Mouse (Mus musculus): ENCODE measurements around the gene Nckap5. TPM values are rescaled to one million over a fixed set of nuclear protein-coding genes. Genes with fewer than 3 reads are reported as not detected.

Nckap5 gene
- polyA plus RNA-seq, 1 experiment from 2014 or later = 16.6 TPM

DNA sequence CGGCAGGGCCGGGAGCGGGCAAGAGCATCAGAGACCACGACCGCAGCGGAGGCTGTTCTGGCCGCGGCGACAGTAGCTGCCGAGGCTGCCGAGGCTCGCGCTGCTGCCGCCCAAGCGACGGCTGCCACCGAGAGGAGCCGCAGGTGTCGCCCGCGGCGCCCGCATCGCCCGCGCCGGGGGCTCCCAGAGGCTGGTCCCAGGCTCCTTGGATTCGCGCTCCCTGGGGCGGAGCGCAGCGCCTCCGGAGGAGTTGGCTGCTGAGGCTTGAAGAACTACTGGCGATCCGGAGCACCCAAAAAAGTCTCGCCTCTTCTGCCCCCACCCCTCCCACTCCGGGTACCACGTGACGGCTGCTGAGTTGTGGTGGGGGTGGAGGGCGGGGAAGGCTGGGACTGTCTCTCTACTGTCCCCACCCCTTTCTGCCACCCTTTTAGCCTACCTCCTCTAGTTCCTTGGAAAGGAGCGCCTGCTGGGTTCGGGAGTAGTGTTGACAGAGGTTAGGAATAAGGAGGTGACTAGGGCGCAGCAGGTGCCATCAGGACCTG is 918.6 kb downstream of the Nckap5 start:
- Histone ChIP-seq H3K4me3 (ENCODE audit: low read depth, low read length) (peak overlapping the region; percentile 52), H3K4me1 (ENCODE audit: control insufficient read depth, insufficient read depth, low read length) (peaks cover 21% of the 10 kb centered on the region), H3K4me2 (ENCODE audit: low read length) (peak overlapping the region; percentile 99), H3K27ac (ENCODE audit: low read depth, low read length) (peak overlapping the region; percentile 33; the same call in 1 of the 2 replicates), H3K9ac (ENCODE audit: low read length) (peak overlapping the region; percentile 65), H3K36me3 (ENCODE audit: control insufficient read depth, insufficient read depth, low read length) (no peaks in the 10 kb centered on the region), H3K27me3 (replicated peaks; ENCODE audit: control insufficient read depth, insufficient read depth, low read length) (peaks cover 10% of the 10 kb centered on the region; the same call in 1 of the 2 replicates), H3K9me3 (replicated peaks; ENCODE audit: control insufficient read depth, low read length) (no peaks in the 10 kb centered on the region)
- under 1% methylated on average over 42 of the region's 43 CpGs for WGBS
- peak; percentile 61 for ATAC-seq
- peak; percentile 66 for DNase-seq (ENCODE audit: low spot score)

DNA sequence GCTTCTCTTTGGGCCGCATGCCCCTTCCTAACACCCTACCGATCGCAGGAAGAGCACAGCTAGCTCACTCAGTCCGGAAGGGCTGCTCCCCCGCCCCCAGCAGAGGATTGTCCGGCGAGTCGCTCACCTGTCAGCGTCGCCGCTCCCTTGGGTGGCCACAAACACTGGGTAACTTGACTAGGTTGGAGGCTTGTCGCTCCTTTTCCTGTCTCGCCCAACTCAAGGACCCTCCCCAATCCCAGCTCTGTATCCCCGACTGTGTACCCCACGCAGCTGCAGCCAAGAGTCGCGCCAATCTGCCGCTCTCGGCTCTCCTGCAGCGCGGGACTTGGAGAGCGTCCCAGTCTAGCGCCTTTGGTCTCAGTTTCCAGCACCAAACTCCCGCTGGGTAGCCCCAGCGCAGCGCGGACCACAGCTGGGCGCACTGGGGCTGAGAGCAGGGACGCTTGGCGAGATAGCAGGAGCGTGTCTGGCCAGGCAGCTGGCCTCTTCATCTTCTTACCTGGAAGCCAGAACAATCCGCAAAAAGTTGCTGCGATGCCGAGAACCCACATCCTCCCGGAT is 919.2 kb downstream of the Nckap5 start:
- H3K9ac ChIP-seq (ENCODE audit: low read length) = peak overlapping the region; percentile 65
- H3K27ac ChIP-seq (ENCODE audit: low read depth, low read length) = peak overlapping the region; percentile 33; the same call in 1 of the 2 replicates
- peaks cover 10% of the 10 kb centered on the region; the same call in 1 of the 2 replicates for H3K27me3 ChIP-seq (replicated peaks; ENCODE audit: control insufficient read depth, insufficient read depth, low read length)
- H3K4me1 ChIP-seq (ENCODE audit: control insufficient read depth, insufficient read depth, low read length) = peaks cover 21% of the 10 kb centered on the region
- peak; percentile 83 for ATAC-seq
- WGBS = under 1% methylated on average over 35 of the region's 35 CpGs
- peak; percentile 82 for DNase-seq (ENCODE audit: low spot score)
- no peaks in the 10 kb centered on the region for H3K9me3 ChIP-seq (replicated peaks; ENCODE audit: control insufficient read depth, low read length)
- peak overlapping the region; percentile 52 for H3K4me3 ChIP-seq (ENCODE audit: low read depth, low read length)
- peak overlapping the region; percentile 99 for H3K4me2 ChIP-seq (ENCODE audit: low read length)
- no peaks in the 10 kb centered on the region for H3K36me3 ChIP-seq (ENCODE audit: control insufficient read depth, insufficient read depth, low read length)

DNA sequence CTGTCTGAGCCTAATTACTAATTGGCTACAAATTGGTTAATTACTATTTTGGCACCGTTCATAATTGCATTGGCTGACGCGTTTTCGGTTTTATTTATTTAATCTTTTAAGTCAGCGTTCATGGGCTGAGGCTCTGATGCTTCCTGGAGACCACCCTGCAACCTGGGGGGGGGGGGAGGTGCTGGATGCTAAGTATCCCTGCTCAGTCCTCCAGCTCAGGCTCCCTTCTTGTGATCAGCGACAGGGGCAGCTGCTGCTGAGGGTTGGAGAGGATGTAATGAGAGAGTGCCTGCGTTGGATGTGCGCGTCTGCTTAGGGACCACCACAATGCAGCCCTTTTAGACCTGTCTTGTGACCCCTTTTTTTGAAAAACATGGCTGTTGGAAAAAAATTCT is 919.7 kb downstream of the Nckap5 start:
- H3K27ac ChIP-seq (ENCODE audit: low read depth, low read length) = no peak overlapping the region
- ATAC-seq = peak; percentile 48
- H3K9ac ChIP-seq (ENCODE audit: low read length) = peak overlapping the region; percentile 65
- peaks cover 21% of the 10 kb centered on the region for H3K4me1 ChIP-seq (ENCODE audit: control insufficient read depth, insufficient read depth, low read length)
- no peaks in the 10 kb centered on the region for H3K9me3 ChIP-seq (replicated peaks; ENCODE audit: control insufficient read depth, low read length)
- WGBS = under 1% methylated on average over 9 of the region's 9 CpGs
- H3K4me3 ChIP-seq (ENCODE audit: low read depth, low read length) = peak overlapping the region; percentile 52
- peaks cover 10% of the 10 kb centered on the region; the same call in 1 of the 2 replicates for H3K27me3 ChIP-seq (replicated peaks; ENCODE audit: control insufficient read depth, insufficient read depth, low read length)
- peak overlapping the region; percentile 99 for H3K4me2 ChIP-seq (ENCODE audit: low read length)
- no peaks in the 10 kb centered on the region for H3K36me3 ChIP-seq (ENCODE audit: control insufficient read depth, insufficient read depth, low read length)
- no peak for DNase-seq (ENCODE audit: low spot score)

DNA sequence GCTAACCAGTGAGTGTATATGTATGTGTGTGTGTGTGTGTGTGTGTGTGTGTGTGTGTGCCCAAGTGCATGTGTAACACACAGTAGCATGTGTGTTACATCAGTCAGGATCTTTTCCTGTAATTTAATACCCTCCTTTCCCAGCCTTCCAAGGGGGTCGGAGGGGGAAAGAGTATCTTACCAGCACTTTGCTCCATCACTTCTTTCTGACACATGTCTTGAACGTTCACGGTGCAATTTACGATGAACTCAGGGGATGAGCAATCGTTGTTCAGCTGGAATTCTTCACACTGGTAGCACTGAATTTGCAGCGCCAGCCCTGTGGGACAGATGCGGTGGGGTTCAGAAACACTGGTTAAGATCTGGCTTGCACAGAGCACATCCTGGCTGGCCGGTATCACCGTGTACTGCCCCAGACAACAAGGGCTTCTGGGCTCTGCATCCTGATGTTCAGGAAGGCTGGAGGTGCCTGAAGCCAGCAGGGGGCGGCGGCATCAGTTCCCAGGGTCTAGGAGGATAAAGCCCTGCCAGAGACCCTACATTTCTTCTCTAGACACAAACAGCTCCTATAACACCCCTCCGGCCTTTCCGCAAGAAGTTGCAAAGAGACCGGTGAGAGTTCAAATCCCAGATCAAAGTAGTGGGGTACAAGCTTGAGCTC is 920.3 kb downstream of the Nckap5 start:
- 9% methylated on average over 14 of the region's 14 CpGs for WGBS
- peak; percentile 60 for DNase-seq (ENCODE audit: low spot score)
- Histone ChIP-seq H3K36me3 (ENCODE audit: control insufficient read depth, insufficient read depth, low read length) (no peaks in the 10 kb centered on the region), H3K27ac (ENCODE audit: low read depth, low read length) (no peak overlapping the region), H3K9me3 (replicated peaks; ENCODE audit: control insufficient read depth, low read length) (no peaks in the 10 kb centered on the region), H3K27me3 (replicated peaks; ENCODE audit: control insufficient read depth, insufficient read depth, low read length) (peaks cover 10% of the 10 kb centered on the region; the same call in 1 of the 2 replicates), H3K9ac (ENCODE audit: low read length) (peak overlapping the region; percentile 65; the same call in 1 of the 2 replicates), H3K4me1 (ENCODE audit: control insufficient read depth, insufficient read depth, low read length) (peaks cover 21% of the 10 kb centered on the region), H3K4me2 (ENCODE audit: low read length) (peak overlapping the region; percentile 99), H3K4me3 (ENCODE audit: low read depth, low read length) (peak overlapping the region; percentile 52)
- peak; percentile 45 for ATAC-seq

DNA sequence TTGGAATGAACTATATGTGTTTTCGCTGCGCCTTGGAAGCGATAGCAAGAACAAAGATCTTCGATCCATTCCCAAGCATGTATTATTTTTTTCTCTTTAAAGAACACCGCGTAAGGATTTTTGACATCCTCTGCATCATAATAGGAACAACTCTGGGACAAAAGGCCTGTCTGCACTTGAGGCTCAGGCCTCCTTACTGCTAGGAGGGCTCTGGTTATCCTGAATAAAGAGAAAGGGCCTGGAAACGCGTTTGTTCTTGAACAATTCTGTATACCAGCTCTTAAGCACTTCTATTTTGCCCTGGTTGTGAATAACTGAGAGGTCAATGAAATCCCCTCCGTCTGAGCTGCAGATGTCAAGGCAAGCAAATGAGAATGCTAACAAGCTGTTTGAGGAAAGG is 937.4 kb downstream of the Nckap5 start:
- Histone ChIP-seq H3K27me3 (replicated peaks; ENCODE audit: control insufficient read depth, insufficient read depth, low read length) (no peaks in the 10 kb centered on the region), H3K27ac (ENCODE audit: low read depth, low read length) (no peak overlapping the region), H3K9me3 (replicated peaks; ENCODE audit: control insufficient read depth, low read length) (no peaks in the 10 kb centered on the region), H3K9ac (ENCODE audit: low read length) (no peak overlapping the region), H3K36me3 (ENCODE audit: control insufficient read depth, insufficient read depth, low read length) (no peaks in the 10 kb centered on the region), H3K4me3 (ENCODE audit: low read depth, low read length) (no peak overlapping the region), H3K4me2 (ENCODE audit: low read length) (no peak overlapping the region), H3K4me1 (ENCODE audit: control insufficient read depth, insufficient read depth, low read length) (no peaks in the 10 kb centered on the region)
- 37% methylated on average over 9 of the region's 9 CpGs for WGBS
- peak; percentile 32 for DNase-seq (ENCODE audit: low spot score)
- ATAC-seq = peak; percentile 44; the same call in 1 of the 2 replicates

DNA sequence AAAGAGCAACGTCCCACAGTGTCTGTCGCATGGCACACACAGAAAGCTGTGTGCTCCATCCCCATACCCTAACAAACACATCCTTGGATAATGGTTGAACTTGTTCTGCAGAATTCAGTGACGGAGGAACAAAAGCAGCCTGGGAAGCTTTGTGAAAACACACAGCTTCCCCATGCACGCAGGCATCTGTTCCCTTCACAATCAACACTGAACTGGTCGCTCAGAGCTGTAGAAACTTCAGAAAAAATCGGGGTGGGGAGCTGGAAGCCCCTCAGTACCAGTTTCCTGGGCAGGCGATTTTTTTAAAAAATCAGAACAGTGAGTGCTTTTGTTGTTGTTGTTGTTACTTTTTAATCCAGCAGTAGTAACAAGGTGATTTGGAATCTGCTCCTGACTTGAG is 960.5 kb downstream of the Nckap5 start:
- Histone ChIP-seq H3K4me3 (ENCODE audit: low read depth, low read length) (no peak overlapping the region), H3K4me2 (ENCODE audit: low read length) (no peak overlapping the region), H3K9ac (ENCODE audit: low read length) (no peak overlapping the region; the same call in 1 of the 2 replicates), H3K36me3 (ENCODE audit: control insufficient read depth, insufficient read depth, low read length) (no peaks in the 10 kb centered on the region), H3K27ac (ENCODE audit: low read depth, low read length) (no peak overlapping the region), H3K4me1 (ENCODE audit: control insufficient read depth, insufficient read depth, low read length) (0 out of 2 replicates have a peak, but pooled peaks cover 3% of the 10 kb centered on the region), H3K9me3 (replicated peaks; ENCODE audit: control insufficient read depth, low read length) (no peaks in the 10 kb centered on the region), H3K27me3 (replicated peaks; ENCODE audit: control insufficient read depth, insufficient read depth, low read length) (no peaks in the 10 kb centered on the region)
- DNase-seq (ENCODE audit: low spot score) = peak; percentile 32
- peak; percentile 55 for ATAC-seq
- WGBS = 13% methylated on average over 7 of the region's 7 CpGs

Data from forebrain, embryonic 14.5 days (tissue).